Mouse (Mus musculus) hematopoietic stem cell, adult 5-6 weeks (primary cell): ENCODE data around the gene Med25. TPM values are rescaled to one million over a fixed set of nuclear protein-coding genes. Genes with fewer than 3 reads are reported as not detected.
A peak's percentile ranks its signal among the peaks of the same experiment; 100 is the strongest.

Source experiments
- ATAC-seq, 2 experiments: fragments of 125-278 bp in 1 of 2; replicated peaks in 1 of 2; 2 replicates each; pipeline ENCODE4 v1.8.0; 2016 to 2017; ENCODE audit warnings: inconsistent platforms in 2 of 2, mild to moderate bottlenecking in 2 of 2, moderate number of reproducible peaks in 2 of 2, low read depth in 1 of 2, moderate TSS enrichment in 1 of 2; ENCODE audit not compliant: low FRiP score in 2 of 2, poor library complexity in 2 of 2, severe bottlenecking in 2 of 2, insufficient read depth in 1 of 2, low TSS enrichment in 1 of 2
- total RNA-seq: library from RNA; stranded (forward); fragments of 172-1452, 232-1000 nt; gene quantifications from 2 replicates; pipeline ENCODE4 v1.2.3, GENCODE M21; 2017

Gene Med25
- total RNA-seq, 1 experiment from 2014 or later, result 11.8 TPM

GRCm38 (mm10) chr7:44853596-44854355, 38.7 kb downstream of the Med25 start:
- ATAC-seq, result no peak

GRCm38 (mm10) chr7:44853065-44853464, 39.4 kb downstream of the Med25 start:
- no peak for ATAC-seq

- no peak for ATAC-seq
These were observed 40.1 kb downstream of the Med25 start for GRCm38 (mm10) chr7:44852259-44853027.

- ATAC-seq, result no peak
These were observed 40.8 kb downstream of the Med25 start for GRCm38 (mm10) chr7:44851625-44852234.

- ATAC-seq, result no peak
These were observed 41.5 kb downstream of the Med25 start for GRCm38 (mm10) chr7:44850789-44851624.

GRCm38 (mm10) chr7:44850146-44850545, 42.4 kb downstream of the Med25 start:
- no peak for ATAC-seq

- peak; percentile 46 to 54 for ATAC-seq
These were observed 42.9 kb downstream of the Med25 start for GRCm38 (mm10) chr7:44849416-44850111.

GRCm38 (mm10) chr7:44848561-44849415, 43.7 kb downstream of the Med25 start, which contains the start of the genes Akt1s1 and Tbc1d17:
Akt1s1 (plus strand) TSS chr7:44848991.
Tbc1d17 (minus strand) TSS chr7:44849079.
- ATAC-seq, result peak; percentile 70 to 80

GRCm38 (mm10) chr7:44847772-44848171, 44.7 kb downstream of the Med25 start:
- no peak for ATAC-seq

GRCm38 (mm10) chr7:44846804-44847203, 45.7 kb downstream of the Med25 start:
- no peak for ATAC-seq

- ATAC-seq, result no peak
These were observed 47.5 kb downstream of the Med25 start for GRCm38 (mm10) chr7:44845006-44845405.

GRCm38 (mm10) chr7:44841825-44842463, 50.6 kb downstream of the Med25 start:
- ATAC-seq, result no peak

GRCm38 (mm10) chr7:44840426-44840825, 52.1 kb downstream of the Med25 start:
- ATAC-seq, result peak; percentile 8 to 18; a peak in 1 of 4 replicates

GRCm38 (mm10) chr7:44839491-44840191, 52.9 kb downstream of the Med25 start:
- peak; percentile 43 to 48 for ATAC-seq

GRCm38 (mm10) chr7:44839171-44839490, 53.4 kb downstream of the Med25 start:
- ATAC-seq, result no peak
